Mouse (Mus musculus) liver, embryonic 14.5 days (tissue): ENCODE data around the gene Mical2.

ENCODE experiments used
- CTCF ChIP-seq: IDR thresholded peaks from 2 replicates; pipeline ENCODE4 v1.5.1; 2016; ENCODE audit warnings: antibody characterized with exemption, low read depth, control low read depth
- EP300 ChIP-seq: IDR thresholded peaks from 2 replicates; pipeline ENCODE4 v1.6.1; 2016; ENCODE audit warnings: antibody characterized with exemption, low read depth

DNA sequence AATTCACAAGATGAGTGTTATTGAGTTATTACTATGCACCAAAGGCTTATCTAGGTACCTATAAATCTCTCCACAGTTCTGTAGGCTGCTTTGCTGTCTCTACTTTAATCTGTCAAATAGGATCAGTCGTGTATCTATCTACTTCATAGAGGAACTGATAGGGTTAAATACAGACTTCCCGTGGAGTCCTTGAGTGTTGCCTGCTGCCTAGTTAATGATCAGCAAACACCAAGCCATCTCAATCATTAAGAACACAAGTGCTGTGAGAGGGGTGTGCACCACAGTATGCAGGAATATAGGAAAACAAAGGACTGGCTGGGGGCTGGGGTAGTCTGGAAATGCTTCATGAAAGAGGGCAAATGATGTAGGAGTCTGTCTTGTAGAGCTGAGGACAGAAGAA is 50.2 kb downstream of the Mical2 start:
- TF ChIP-seq CTCF (no peak), EP300 (no peak)
